Mouse (Mus musculus) small intestine, adult 2 months (tissue): ENCODE measurements around the gene Glis3.

Experiments used
- CTCF ChIP-seq: fragments of 200-500 bp; IDR thresholded peaks from 2 replicates; pipeline ENCODE4 v1.5.1; 2012; ENCODE audit warnings: low read depth, mild to moderate bottlenecking, control low read depth, inconsistent platforms, low read length, moderate library complexity, mixed read lengths; ENCODE audit not compliant: insufficient replicate concordance, insufficient read length; ENCODE audit errors: extremely low read depth
- POLR2A ChIP-seq: fragments of 200-500 bp; IDR thresholded peaks from 2 replicates; pipeline ENCODE4 v1.6.1; 2012; ENCODE audit warnings: low read depth, mild to moderate bottlenecking, control low read depth, inconsistent platforms, low read length, moderate library complexity

- TF ChIP-seq CTCF = no peak
- no peak for TF ChIP-seq POLR2A
Observed at GRCm38 (mm10) chr19:28503011-28503410, 176.9 kb downstream of the Glis3 start.
